Mouse (Mus musculus): ENCODE measurements at regions not wholly inside any gene's neighbourhood (a gene's known extent, or its start where the extent isn't known, plus 50 kb on each side); places are given as distances from the start of the nearest gene placed in this dataset.

DNA sequence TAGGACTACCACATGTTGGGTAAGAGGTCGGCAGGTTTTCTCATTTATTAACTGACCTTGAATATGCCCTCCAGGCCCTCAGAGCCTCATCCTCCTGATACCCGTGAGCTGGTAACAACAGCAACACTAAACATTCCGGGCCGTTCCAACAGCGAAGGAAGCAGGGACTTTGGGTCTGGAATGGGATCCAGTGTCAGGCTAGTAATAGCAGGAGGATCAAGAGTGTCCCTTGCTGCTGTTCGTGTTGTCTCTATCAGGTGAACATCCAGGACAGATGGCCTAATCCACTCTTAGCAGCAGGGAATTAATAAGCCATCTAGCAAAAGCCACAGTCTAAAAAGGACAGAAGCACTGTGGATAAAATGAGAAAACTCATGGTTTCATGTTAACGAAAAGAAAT is 106.7 kb downstream of the Cpeb2 start:
- no peak for DNase-seq

DNA sequence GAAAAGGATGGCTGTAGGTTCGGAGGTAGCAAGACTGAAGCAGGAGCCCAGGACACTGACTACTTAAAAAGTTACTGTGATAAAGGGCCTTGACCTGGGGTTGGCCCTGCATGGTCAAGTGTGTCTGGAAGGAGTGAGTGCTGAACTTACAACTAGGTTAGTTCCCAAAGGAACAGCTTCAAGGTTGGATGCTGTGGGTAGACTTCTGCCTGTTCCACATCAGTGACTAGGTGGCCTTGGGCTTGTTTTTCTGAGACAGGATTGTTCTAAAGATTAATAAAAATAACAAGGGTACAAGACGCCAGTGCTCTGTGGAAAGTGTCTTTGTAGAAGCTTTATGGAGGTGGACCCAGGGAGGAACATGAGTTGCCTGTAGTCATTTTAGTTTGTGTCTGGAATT is 108.5 kb downstream of the Cpeb2 start:
- DNase-seq, result no peak

DNA sequence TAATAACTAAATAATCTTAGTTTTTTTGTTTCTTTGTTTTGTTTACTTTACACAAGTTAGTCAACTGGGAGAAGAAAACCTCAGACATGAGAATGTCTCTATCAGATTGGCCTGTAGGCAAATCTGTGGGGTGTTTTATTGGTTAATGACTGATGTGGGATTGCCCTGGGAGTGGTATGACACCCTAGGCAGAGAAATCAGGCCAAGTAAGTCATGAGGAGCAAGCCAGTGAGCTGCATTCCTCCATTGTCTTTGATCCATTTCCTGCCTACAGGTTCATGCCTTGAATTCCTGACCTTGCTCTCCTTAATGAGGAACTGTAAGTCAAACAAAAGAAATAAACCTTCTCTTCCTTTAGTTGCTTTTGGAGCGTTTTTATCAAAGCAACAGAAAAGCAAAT is 111.5 kb downstream of the Cpeb2 start:
- DNase-seq, result no peak

DNA sequence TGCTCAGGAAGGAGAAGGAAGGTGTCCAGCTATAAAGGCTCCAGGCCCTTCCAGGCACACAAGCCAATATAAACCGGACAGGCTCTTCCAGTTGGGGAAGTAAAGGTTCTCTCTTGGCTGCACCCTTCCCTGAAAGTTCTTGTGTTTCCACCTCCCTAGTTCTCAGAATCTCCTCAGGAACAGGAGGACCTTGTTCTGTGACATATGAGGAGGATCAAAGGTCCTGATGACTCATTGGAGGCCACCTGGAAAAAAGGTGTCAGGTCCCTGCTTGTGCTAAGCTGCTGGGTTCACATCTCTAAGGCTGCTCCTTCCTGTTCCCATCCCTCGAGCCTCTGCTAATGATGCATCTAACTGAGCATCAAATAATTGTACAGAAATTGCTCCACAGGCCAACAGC is 118.0 kb downstream of the Cpeb2 start:
- DNase-seq, result no peak

DNA sequence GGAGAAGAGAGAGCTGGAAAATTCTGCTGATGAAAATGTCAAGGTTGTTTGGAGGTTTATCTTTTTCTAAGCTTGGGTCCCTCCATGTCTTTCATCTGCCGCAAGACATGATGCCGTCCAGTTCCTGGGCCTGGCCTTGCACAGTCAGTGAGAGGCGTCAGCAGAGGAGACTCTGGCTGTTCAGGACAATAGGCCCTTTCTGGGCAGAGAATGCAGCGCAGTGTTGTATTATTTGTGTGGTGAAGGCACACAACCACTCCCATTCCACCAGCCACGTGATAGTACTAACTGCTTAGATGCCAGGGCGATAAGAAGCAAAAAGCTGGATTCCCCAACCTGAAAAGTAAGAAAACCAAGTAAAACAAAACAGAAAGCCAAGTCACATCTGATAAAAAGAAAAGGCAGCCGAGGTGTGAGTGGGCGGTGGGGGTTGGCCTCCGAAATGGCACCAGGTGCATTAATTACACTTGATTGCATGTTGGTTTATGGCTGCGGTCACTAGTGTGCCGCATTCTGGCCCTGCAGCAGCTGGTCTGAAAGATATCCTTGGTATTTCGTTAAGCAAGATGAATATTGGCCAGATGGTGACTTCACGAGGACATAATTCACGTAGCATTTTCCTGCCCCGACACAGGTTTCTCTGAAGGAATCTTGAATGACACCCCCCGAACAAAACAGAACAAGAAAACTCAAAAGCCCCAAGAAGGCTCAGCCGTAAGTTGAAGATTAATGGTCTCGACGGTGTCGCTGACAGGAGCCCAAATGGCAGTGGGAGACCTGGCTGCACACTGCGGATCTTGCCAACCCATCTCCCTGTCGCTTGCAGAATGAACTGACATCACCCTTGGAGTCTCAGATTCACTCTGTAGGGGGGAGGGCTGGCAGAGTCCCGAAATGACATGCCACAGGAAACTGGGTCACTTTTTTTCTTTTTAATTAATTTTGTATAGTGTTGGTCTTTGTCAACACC is 120.3 kb downstream of the Cpeb2 start:
- peak; percentile 58 for DNase-seq

DNA sequence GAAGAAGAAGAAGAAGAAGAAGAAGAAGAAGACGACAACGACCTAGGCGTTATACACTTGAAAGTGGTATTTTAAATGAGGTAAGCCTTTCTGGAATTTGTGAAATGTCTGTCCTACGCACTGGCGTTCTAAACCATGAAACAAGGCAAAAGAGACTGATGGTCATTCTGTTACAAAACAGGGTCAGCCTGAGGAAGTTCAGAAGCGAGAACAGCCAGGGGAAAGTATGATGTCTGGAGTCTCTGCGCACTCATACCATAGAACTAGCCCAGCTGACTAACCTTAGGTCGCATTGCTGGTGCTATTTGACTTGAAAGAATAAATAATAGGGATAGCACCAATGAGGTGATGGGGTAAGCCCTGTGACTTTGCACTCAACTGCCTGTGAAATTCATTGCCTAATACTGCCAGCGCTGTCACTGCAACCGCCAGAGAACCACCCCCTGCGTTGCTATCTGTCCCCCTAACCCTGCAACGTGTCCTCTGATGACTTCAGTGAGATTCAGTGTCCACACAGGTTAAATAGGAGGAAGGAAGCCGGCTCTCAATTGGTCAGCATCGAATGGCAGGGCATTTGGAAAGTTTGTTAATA is 121.5 kb downstream of the Cpeb2 start:
- DNase-seq, result peak; percentile 28

DNA sequence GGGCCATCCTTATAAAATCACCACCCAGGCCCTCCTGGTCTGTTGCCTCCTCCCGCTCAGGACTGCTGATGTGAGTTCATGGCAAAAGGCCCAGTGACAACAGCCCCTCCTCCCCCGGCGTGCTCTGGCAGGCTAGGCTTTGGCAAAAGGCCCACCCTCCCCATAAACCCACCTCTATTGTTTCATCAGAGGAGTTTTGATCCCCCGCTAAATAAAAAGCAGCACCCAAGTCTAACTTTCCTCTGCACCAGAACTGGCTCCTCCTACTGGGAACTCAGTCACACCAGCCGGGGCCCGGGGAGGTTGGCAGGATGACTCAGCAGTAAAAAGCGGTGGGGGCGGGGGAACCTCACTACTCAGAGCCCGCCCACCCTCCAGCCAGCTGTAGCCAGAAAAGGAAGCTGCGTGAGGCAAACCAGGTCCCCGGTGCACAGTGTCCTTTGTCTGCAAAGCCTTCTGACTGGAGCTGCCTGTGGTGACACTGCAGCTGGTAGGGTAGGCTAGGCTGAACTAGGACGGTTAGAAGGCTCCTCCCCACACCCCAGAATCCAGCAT is 122.1 kb downstream of the Cpeb2 start:
- peak; percentile 91 for DNase-seq

DNA sequence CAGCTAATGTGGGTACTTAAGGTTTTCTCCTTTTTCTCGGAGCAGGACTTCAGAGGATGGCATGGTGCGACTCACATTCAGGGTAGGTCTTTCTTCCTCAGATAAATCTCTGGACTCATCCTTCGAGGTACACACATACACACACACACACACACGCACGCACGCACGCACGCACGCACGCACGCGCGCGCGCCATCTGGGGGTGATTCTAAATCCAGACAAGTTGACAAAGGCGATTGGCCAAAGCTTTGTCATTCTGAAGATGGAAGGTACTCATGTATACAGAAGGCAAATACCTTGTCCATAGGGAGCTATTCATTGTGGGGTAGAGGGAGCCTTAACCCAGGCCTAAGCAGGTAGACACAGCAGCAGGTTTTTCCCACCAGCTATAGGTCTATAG is 122.9 kb downstream of the Cpeb2 start:
- no peak for DNase-seq

DNA sequence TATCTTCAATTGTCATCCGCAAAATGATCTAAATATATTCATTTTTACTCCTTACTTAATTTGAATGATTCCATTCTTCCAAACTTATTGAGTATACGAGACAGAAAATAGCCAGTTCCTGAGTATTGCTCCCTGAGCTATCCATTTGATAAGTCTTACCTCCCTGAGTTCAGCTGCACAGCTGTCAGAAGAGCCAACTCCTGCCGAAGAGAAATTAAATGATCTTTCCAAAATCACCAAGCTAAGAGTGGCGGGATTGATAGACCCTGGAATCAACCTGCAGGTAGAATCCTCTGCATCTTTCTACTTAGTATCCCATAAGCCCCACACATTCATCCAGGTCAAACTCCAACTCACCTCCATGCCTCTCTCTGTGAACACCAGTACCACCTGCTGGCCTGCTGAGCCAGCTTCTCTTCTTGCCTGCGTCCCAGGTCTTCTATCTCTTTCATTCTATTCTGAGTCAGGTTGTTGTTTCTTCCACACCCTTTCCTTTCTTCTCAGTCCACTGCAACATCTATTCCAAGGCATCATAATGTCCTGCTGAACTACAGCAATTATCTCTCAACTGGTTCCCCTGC is 124.2 kb downstream of the Cpeb2 start:
- DNase-seq, result no peak

DNA sequence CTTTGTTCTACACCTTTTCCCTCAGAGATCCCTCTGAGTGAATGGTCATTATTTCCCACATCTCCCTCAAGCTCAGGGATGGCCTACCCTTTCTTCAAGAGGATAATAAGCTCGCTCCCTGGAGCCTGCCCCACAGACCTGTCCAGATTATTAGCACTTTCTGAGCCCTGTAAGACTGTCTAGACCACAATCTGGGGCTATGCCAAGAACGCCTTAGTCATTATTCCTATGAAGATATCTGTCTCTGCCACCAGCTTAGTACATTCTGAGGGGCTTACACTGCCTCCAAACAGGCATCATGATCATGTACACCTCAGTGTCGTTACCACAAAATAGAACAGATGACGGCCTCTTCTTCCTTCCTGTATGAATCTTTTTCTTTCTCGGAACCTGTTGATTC is 124.9 kb downstream of the Cpeb2 start:
- no peak for DNase-seq

DNA sequence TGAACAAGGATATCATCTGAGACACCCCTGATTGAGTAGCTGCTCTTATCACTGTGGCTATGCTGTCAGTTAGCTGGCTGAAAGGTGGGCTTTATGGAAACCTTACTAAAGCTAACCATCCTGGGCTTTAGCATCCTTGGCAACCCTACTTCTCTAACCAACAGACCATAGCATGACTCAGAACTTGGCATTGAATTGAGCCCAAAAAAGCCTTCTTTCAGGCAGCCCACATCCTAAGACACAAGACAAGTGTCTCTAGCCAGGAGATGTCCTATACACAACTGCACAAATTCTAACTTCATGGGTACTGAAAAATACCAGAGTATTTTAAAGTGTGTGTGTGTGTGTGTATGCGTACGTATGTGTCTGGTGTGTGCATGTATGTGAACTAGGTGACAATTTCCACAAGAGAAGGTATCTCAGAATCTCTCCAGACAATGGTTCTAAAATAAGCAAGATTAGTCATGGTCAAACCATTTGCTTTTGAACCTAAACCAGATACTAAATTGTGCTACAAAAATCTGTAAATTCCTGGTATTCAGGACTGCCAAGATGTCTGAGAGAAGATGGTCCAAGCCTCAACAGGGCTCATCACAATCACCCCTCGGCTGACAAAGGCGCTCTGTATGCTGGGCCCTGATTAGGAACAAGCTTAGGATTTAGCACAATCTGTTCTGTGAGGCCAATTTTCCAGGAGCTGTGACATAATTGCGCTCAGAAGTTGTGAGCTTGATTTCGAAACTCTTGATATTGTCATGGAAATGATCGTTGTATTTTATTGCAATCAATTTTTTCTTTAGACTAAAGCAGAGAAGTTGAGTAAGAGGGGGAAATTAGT is 126.2 kb downstream of the Cpeb2 start:
- no peak for DNase-seq

DNA sequence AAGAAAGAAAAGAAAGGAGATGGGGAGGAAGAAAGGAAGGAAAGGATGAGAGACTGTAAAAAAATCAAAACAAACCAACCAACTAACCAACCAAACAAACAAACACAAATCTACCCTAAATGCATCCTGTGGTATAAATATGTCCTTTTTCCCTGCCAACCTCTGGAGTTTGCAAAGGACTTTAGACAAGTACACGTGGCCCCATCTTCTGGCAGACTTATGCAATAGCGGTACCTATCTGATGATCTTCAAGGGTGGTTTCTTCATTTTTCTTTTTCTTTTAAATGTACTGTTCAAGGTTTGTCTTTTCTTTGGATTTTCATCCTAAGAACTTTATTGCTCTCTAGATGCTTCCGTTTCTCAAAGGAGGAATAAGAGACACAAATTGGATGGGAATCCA is 127.3 kb downstream of the Cpeb2 start:
- peak; percentile 61 for DNase-seq

DNA sequence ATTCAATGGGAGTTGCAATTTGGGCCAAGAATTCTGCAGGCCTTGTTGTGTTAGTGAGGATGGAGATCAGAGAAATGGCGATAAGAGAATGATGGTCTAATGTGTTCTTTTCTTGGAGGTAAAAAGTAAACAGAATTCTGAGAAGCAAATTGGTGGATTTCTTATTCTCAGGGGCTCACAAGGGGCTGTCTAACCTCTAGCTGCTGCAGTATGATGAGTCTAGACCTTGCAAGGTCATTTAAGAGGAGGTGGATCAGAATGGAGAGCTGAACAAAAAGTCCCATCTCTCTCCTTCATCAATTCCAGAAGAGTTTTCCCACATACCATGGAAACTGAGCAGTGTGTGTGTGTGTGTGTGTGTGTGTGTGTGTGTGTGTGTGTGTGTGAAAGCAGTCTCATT is 128.1 kb downstream of the Cpeb2 start:
- no peak for DNase-seq

DNA sequence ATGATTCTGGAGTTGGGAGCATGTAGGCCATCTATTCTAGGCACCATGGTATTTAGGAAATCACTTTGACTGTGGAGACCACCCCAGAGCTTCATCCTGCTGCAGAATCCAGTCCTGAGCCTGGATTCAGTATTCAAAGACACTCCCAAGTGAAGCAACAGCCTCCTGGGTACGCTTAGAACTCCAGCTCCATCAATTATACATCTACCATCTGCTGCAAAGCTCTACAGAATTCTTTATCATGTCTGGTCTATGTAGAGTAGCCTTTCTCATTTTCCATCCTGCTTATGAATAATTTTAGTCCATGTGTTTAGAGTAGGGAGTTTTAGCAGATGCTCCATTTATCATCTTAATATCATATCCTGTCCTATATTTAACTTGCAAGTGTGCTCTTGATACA is 139.4 kb downstream of the Cpeb2 start:
- DNase-seq, result no peak

DNA sequence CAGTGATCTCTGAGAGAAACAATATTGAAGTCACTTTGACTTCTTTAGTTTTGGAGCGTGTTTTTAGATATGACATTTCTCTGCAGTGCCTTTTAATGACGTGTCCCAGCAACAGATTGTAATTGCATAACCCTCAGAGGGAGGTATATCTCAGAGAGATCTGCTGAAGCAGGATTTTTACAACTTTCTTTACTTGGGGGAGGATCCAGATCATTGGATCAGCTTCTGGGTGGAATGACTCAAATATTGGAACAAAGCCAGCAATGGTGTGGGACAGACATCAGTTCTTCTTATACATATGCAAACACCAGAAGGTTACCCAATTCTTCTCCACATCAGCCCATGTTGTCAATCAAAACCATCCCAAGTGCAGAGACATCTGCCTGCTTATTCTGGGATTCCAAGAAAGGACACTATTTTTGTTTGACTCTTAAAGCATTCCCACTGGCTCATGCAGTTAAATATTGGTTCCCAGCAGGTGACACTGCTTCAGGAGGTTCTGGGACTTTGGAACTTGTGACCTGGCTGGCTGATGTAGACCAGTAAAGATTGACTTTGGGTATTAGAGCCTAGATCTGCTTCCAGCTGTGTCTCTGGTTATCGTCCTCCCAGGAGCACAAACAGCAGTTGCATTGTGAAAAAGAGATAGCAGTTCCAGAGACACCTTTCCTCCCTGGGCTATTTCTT is 130.5 kb upstream of the C1qtnf7 start:
- no peak for DNase-seq

DNA sequence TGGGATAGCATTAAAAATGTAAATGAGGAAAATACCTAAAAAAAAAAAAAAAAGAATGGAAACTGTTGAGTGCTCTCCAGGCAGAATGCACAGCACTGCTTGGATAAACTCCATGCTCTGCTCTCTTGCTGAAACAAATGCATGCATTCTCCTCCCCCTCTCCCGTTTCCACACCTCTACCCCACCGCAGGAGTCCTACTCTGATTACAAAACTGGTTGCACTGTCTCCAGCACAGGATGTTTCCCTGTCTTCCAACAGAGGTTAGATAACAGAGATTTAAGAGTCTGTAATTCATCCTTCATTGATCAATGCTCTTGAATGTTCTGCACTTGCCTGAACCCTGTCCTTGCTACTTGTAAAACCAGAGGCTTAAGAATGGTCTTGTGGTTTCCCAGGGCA is 124.3 kb upstream of the C1qtnf7 start:
- no peak for DNase-seq

DNA sequence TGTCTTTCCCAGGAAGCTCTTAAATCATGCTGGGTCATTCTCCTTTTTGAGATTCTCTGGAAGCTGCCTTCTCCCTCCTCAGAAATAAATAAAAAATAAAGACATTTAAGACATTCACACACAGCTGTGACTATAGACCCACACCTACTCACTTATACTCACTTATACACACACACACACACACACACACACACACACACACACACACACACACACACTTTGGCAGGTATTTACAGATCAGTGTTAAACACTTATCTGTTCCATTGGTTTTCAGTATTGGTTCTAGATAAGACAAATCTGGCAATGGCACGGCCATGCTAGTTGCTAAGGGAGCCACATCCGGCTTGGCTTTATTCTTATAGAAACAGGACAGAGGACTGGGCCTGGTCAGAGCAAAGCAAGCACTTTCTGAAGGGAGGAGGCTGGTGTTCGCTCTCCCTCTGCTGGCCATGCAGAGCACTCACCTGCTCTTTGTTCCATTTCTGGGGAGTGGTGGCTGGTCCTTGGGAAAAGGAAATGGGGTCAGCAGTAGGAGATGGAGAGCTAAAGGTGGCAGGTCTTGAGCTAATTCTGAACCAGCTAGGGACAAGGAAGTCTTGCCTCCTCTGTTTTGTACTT is 123.8 kb upstream of the C1qtnf7 start:
- DNase-seq, result peak; percentile 61

DNA sequence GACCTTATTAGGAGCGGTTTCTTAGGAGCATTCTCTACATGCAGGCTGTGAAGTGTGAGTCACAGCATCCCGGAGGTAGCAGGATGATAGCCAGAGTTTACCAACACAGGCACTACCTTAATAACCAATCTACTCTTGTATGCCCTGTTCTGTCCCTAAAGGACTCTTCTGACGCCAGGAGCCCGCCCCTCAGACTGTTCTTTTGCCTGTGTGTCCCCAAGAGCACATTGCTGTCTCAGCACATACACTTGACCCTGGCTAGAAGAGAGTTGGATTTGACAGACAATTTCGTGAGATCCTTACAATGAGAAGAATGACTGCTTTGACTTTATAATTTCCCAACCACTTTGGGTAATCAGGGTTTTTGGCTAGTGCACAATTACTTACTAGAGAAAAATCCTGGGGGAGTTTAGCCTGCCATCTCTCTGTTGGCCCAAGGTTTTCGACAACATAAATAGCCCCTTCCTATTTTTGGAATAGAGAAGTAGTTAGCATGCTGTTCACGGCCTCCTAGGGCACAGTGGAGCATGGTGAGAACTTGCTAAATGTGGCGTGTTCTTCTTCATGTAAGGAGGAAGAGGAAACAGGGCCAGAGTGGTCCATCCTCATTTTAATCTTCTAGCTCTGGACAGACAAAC is 122.3 kb upstream of the C1qtnf7 start:
- no peak for DNase-seq

DNA sequence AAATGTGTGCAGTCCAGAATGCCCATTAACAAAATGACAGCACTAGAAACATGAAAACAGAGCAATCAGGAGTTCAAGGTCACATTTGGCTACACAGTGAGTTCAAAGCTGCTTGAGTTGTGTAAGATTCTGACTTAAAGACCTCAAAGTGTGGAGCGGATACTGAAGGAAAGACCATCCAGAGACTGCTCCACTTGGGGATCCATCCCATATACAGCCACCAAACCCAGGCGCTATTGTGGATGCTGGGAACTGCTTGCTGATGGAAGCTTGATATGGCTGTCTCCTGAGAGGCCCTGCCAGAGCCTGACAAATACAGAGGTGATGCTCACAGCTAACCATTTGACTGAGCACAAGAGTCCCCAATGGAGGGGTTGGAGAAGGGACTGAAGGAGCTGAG is 98.1 kb upstream of the C1qtnf7 start:
- no peak for DNase-seq

DNA sequence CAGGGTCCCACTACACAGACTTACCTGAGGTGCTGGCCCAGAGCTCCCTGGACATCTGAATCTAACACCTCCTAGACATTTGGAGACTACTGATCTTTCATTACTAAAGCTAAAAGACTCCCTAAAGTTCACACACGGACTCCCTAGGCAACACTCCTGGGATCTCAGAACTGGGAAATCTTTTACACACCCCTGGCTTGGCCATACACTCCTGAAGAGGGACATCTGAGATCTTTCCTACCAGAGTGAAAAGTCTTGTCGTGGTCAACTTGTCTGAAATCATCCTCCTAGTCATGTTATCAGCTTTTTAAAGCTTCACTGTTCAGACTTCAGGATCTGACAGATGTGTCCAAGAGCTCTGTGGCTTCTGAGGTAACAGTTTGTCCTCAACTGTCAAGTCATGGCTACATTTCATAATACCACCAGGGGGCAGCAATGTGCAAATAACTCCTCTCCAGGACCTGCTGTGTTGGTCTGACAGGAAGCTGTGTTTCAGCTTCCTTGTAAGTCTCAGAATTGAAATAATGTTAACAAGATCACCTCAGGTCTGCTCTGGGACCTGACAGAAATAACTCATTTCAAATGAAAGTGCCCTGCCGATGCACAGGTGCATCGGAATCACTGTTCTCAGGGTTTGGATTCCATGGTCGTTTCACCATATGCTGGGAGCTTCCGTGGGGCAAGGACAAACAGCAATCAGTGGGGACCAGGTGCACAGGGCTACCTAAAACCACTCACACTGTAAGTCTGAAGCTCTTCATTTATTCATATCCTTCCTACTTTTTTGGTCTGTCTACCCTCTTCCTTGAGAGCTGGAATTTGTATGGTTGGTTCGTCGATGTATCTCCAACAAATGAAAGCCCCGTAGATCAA is 92.3 kb upstream of the C1qtnf7 start:
- DNase-seq, result peak; percentile 81
